Mouse (Mus musculus) liver, postnatal 0 days (tissue): ENCODE measurements around the gene Hivep3.

Experiments used
- CTCF ChIP-seq: sonication (generic); IDR thresholded peaks from 2 replicates; pipeline ENCODE4 v1.5.1; 2016; ENCODE audit warnings: antibody characterized with exemption, low read depth
- EP300 ChIP-seq: IDR thresholded peaks from 2 replicates; pipeline ENCODE4 v1.6.1; 2016; ENCODE audit warnings: antibody characterized with exemption, low read depth, mild to moderate bottlenecking

DNA sequence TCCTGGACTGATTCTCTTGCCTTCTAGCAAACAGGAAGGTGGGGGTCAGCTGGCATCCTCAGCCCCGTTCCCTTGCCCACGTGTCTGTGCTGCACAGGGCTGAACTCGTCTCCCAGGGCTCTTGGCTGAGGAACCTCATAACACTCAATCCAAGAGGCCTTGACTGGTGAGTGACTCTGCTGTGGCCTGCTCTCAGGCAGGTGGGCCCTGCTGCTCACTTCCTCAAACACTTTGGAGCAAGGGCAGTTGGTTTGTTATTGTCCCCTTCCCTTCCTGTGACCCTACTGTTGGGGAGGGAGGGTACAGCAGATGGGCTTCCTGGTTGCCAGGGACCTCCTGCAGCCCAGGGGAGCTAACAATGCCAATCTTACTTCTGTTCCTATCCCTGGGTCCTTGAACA is 94.8 kb downstream of the Hivep3 start:
- TF ChIP-seq CTCF, result no peak
- no peak for TF ChIP-seq EP300
